Mouse (Mus musculus) embryo, embryonic 10.5 days (tissue): ENCODE measurements around the gene Tmem216.
A peak's percentile ranks its signal among the peaks of the same experiment; 100 is the strongest.

Experiments
- DNase-seq: peaks from one replicate; pipeline ENCODE4 v3.0.0-alpha.2; 2015; ENCODE audit warnings: low spot score

The Tmem216 gene

GRCm38 (mm10) chr19:10486264-10486738, 69.7 kb downstream of the Tmem216 start:
- DNase-seq, result peak; percentile 90
